Mouse (Mus musculus) ES-Bruce4 (cell line): Measurements from ENCODE around the gene Syngr1.

Experiments used
- CTCF ChIP-seq: IDR thresholded peaks from one replicate; pipeline ENCODE4 v1.8.1; 2011; ENCODE audit warnings: low read depth, low read length
- EP300 ChIP-seq: IDR thresholded peaks from 2 replicates; pipeline ENCODE4 v1.6.1; 2011; ENCODE audit warnings: low read depth, low read length; ENCODE audit not compliant: insufficient read depth
- POLR2A ChIP-seq: IDR thresholded peaks from one replicate; pipeline ENCODE4 v1.8.1; 2011; ENCODE audit warnings: low read length; ENCODE audit not compliant: insufficient read depth

- TF ChIP-seq CTCF = no peak
- TF ChIP-seq POLR2A = no peak
- TF ChIP-seq EP300 = no peak
Measured at GRCm38 (mm10) chr15:80132452-80132851, 41.3 kb downstream of the Syngr1 start.
